Mouse (Mus musculus): ENCODE measurements around the gene Dcx.

Gene Dcx

GRCm38 (mm10) chrX:143827212-143827611 is 105.9 kb downstream of the Dcx start, which contains the start of gene Capn6:
Gene Capn6, minus strand, starts transcription at chrX:143827414.
- peak in 1 of 2 experiments; percentile 18 for DNase-seq (ENCODE audit: low spot score in 2 of 2)

GRCm38 (mm10) chrX:143826521-143826920 is 106.6 kb downstream of the Dcx start:
- no peak for DNase-seq (ENCODE audit: low spot score in 2 of 2)

GRCm38 (mm10) chrX:143818961-143819360 is 114.2 kb downstream of the Dcx start:
- no peak for DNase-seq (ENCODE audit: low spot score in 2 of 2)

GRCm38 (mm10) chrX:143815948-143816347 is 117.2 kb downstream of the Dcx start:
- no peak for DNase-seq (ENCODE audit: low spot score in 2 of 2)

Measured in urinary bladder, postnatal 4 days (tissue).